ENCODE assay signal across 7 mouse cellular contexts in genomic region chr10:31331225-31331775, GRCm38 (mm10). TPM values are rescaled to one million over a fixed set of nuclear protein-coding genes. Genes with fewer than 3 reads are reported as not detected.
DNase-seq lines count a peak whose midpoint lies in the region; ATAC-seq and TF ChIP-seq lines count a peak whose summit lies in the region.

No protein-coding gene starts in this region.

- WGBS in kidney, adult 2 months = 81% methylated on average over 4 of the region's 4 CpGs
- WGBS in kidney, embryonic 14.5 days = 89% methylated on average over 4 of the region's 4 CpGs
- WGBS in intestine, embryonic 16.5 days = 93% methylated on average over 4 of the region's 4 CpGs

- H3K4me3 ChIP-seq in kidney, adult 2 months (ENCODE audit: insufficient read depth, low read depth, low read length) = no peak overlapping the region
- no peak overlapping the region for H3K4me3 ChIP-seq in kidney, embryonic 14.5 days (ENCODE audit: low read length)
- no peak overlapping the region for H3K4me3 ChIP-seq in intestine, embryonic 16.5 days (ENCODE audit: low read length)
- no peak overlapping the region for H3K4me3 ChIP-seq in left cerebral cortex, adult 2 months

- no peaks in the 10 kb centered on the region for H3K27me3 ChIP-seq in kidney, adult 2 months (replicated peaks; ENCODE audit: control insufficient read depth, insufficient read depth, low read length)
- H3K27me3 ChIP-seq in kidney, embryonic 14.5 days (ENCODE audit: control insufficient read depth, insufficient read depth, low read length) = no peaks in the 10 kb centered on the region
- no peaks in the 10 kb centered on the region for H3K27me3 ChIP-seq in intestine, embryonic 16.5 days (replicated peaks; ENCODE audit: control insufficient read depth, insufficient read depth, low read length)

- no peak for TF ChIP-seq POLR2A in kidney, adult 2 months (IDR thresholded peaks at IDR 0.05; ENCODE audit: low read depth, low read length)

- no peak overlapping the region for H3K27ac ChIP-seq in kidney, adult 2 months (ENCODE audit: insufficient read depth, low read depth, low read length)
- H3K27ac ChIP-seq in kidney, embryonic 14.5 days (ENCODE audit: low read depth, low read length) = no peak overlapping the region
- no peak overlapping the region for H3K27ac ChIP-seq in intestine, embryonic 16.5 days (ENCODE audit: low read length)
- no peak overlapping the region for H3K27ac ChIP-seq in left cerebral cortex, adult 2 months

- intact Hi-C loops in left cerebral cortex, adult 2 months (cut with DNase I) = no loop called here

- no peak overlapping the region for H3K9ac ChIP-seq in kidney, embryonic 14.5 days (ENCODE audit: low read depth, low read length)
- H3K9ac ChIP-seq in intestine, embryonic 16.5 days (ENCODE audit: low read depth, low read length) = no peak overlapping the region

- peak; percentile 42 for DNase-seq in kidney, adult 2 months
- peak; percentile 35 for DNase-seq in Muller cell, postnatal 12 days (ENCODE audit: inconsistent ontology term)
- DNase-seq in adrenal gland, postnatal 14 days = peak; percentile 71
- peak; percentile 39 for DNase-seq in kidney, postnatal 10 days
- no peak for DNase-seq in left cerebral cortex, adult 2 months (ENCODE audit: extremely low spot score in 1 of 2, low spot score in 2 of 2)

- no peaks in the 10 kb centered on the region for H3K9me3 ChIP-seq in kidney, embryonic 14.5 days (ENCODE audit: control insufficient read depth, low read length)
- H3K9me3 ChIP-seq in intestine, embryonic 16.5 days (ENCODE audit: control insufficient read depth, low read length) = no peaks in the 10 kb centered on the region

- no peak for TF ChIP-seq CTCF in kidney, adult 2 months (conservative IDR thresholded peaks at IDR 0.05; ENCODE audit: insufficient read depth, insufficient read length, low read depth, low read length)
- TF ChIP-seq CTCF in left cerebral cortex, adult 2 months (IDR thresholded peaks at IDR 0.05) = no peak

- no peak for ATAC-seq in kidney, embryonic 14.5 days (ENCODE audit: low FRiP score, low TSS enrichment)
- no peak for ATAC-seq in intestine, embryonic 16.5 days

- H3K4me1 ChIP-seq in kidney, adult 2 months (ENCODE audit: control insufficient read depth, insufficient read depth, low read length) = no peaks in the 10 kb centered on the region
- H3K4me1 ChIP-seq in kidney, embryonic 14.5 days (ENCODE audit: control insufficient read depth, insufficient read depth, low read length) = no peaks in the 10 kb centered on the region
- H3K4me1 ChIP-seq in intestine, embryonic 16.5 days (ENCODE audit: control insufficient read depth, insufficient read depth, low read length) = no peaks in the 10 kb centered on the region

- H3K36me3 ChIP-seq in kidney, adult 2 months (ENCODE audit: control insufficient read depth, insufficient read depth, low read length) = no peaks in the 10 kb centered on the region
- H3K36me3 ChIP-seq in kidney, embryonic 14.5 days (ENCODE audit: control insufficient read depth, insufficient read depth, low read length) = peaks cover 9% of the 10 kb centered on the region
- H3K36me3 ChIP-seq in intestine, embryonic 16.5 days (ENCODE audit: control insufficient read depth, insufficient read depth, low read length) = 0 out of 2 replicates have a peak, but pooled peaks cover 3% of the 10 kb centered on the region

- H3K4me2 ChIP-seq in kidney, embryonic 14.5 days (replicated peaks; ENCODE audit: low read depth, low read length) = no peak overlapping the region
- no peak overlapping the region for H3K4me2 ChIP-seq in intestine, embryonic 16.5 days (ENCODE audit: low read depth, low read length)

RNA-seq across cellular contexts. Expression of gene Hddc2, which starts 18.1 kb away (rescaled TPM):
- 8.3 and 10.2 TPM in 2 replicates for polyA plus RNA-seq in kidney, adult 2 months (2012; rRNA removed)
- 91.7 and 116 TPM in 2 replicates for polyA plus RNA-seq in kidney, embryonic 14.5 days (2014; fragmentation: Nextera tagmentation; extraction: Ambion mirVana)
- 34.9 and 36.9 TPM in 2 replicates for total RNA-seq in adrenal gland, postnatal 14 days (2021)
- polyA plus RNA-seq in intestine, embryonic 16.5 days (2015; fragmentation: Nextera tagmentation; extraction: Ambion mirVana) = 56.2 and 66.5 TPM in 2 replicates
- total RNA-seq in left cerebral cortex, adult 2 months (2021) = 10 to 100 TPM; 16.1 to 17.1 TPM

Comparison
In these comparisons a context has a peak if more than half of its experiments do, and no peak if none do; other contexts are left out.
1. DNase-seq: peak in kidney, adult 2 months (single experiment), Muller cell, postnatal 12 days (single experiment), adrenal gland, postnatal 14 days (single experiment) and kidney, postnatal 10 days (single experiment); none in left cerebral cortex, adult 2 months (0 of 2).